In the genomic region with DNA sequence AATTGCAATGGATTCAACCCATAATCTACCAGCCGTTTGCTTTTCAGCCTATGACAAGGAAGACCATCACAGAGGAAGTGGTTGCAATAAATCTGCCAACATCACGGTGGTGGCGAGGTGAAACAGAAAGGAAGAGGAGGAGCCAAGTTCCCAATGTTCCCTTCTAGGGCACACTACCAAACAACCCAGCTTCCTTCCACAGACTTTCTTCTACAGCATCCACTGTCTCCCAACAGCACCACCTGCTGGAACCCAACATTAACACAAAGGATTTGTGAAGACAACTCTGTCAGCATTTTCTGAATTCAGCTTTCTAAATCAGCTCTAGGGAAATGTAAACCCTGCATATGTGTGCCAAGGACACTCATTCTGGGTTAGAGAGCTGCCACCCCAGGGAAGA, we compare ENCODE assay signal across 8 mouse cellular contexts.
A peak's percentile ranks its signal among the peaks of the same experiment; 100 is the strongest.
DNase-seq lines count a peak whose midpoint lies in the region; ATAC-seq and TF ChIP-seq lines count a peak whose summit lies in the region.

No protein-coding gene starts in this region.

- peak; percentile 36 to 64 for DNase-seq in heart, adult 18-20 months
- DNase-seq in heart, embryonic 10.5 days (ENCODE audit: low spot score): no peak
- peak; percentile 9 for DNase-seq in adrenal gland, adult 8-10 months
- peak; percentile 73 for DNase-seq in embryonic facial prominence, embryonic 14.5 days (ENCODE audit: low spot score)
- DNase-seq in induced T-regulatory cell, adult 2 months (ENCODE audit: low read depth): peak; percentile 67
- peak; percentile 37 to 58 for DNase-seq in left cerebral cortex, adult 2 months (ENCODE audit: extremely low spot score in 1 of 2, low spot score in 2 of 2)

- H3K27ac ChIP-seq in heart, embryonic 10.5 days: no peak overlapping the region
- no peak overlapping the region for H3K27ac ChIP-seq in embryonic facial prominence, embryonic 14.5 days (replicated peaks; ENCODE audit: low read depth, low read length)
- H3K27ac ChIP-seq in left cerebral cortex, adult 2 months: no peak overlapping the region
- no peak overlapping the region for H3K27ac ChIP-seq in small intestine, adult 2 months (ENCODE audit: insufficient read depth, low read depth, low read length)

- H3K4me2 ChIP-seq in embryonic facial prominence, embryonic 14.5 days (ENCODE audit: low read depth, low read length): no peak overlapping the region

- 44% methylated on average over 3 of the region's 3 CpGs for WGBS in heart, embryonic 10.5 days
- 61% methylated on average over 3 of the region's 3 CpGs for WGBS in embryonic facial prominence, embryonic 14.5 days
- WGBS in small intestine, adult 2 months: 29% methylated on average over 3 of the region's 3 CpGs

- no peaks in the 10 kb centered on the region for H3K4me1 ChIP-seq in heart, embryonic 10.5 days
- 0 out of 2 replicates have a peak, but pooled peaks cover 8% of the 10 kb centered on the region for H3K4me1 ChIP-seq in embryonic facial prominence, embryonic 14.5 days (ENCODE audit: control insufficient read depth, insufficient read depth, low read length)
- no peaks in the 10 kb centered on the region for H3K4me1 ChIP-seq in small intestine, adult 2 months (ENCODE audit: control insufficient read depth, insufficient read depth, insufficient read length, low read length)

- no peaks in the 10 kb centered on the region for H3K27me3 ChIP-seq in heart, embryonic 10.5 days (ENCODE audit: insufficient read depth, poor library complexity, severe bottlenecking)
- no peaks in the 10 kb centered on the region for H3K27me3 ChIP-seq in embryonic facial prominence, embryonic 14.5 days (replicated peaks; ENCODE audit: control insufficient read depth, insufficient read depth, low read length)
- H3K27me3 ChIP-seq in small intestine, adult 2 months (ENCODE audit: control insufficient read depth, insufficient read depth, low read length): no peaks in the 10 kb centered on the region

- H3K4me3 ChIP-seq in heart, embryonic 10.5 days: no peak overlapping the region
- H3K4me3 ChIP-seq in embryonic facial prominence, embryonic 14.5 days (ENCODE audit: low read depth, low read length): no peak overlapping the region
- H3K4me3 ChIP-seq in left cerebral cortex, adult 2 months: no peak overlapping the region
- H3K4me3 ChIP-seq in small intestine, adult 2 months (ENCODE audit: low read depth, low read length): no peak overlapping the region

- no peak overlapping the region for H3K9ac ChIP-seq in embryonic facial prominence, embryonic 14.5 days (ENCODE audit: low read depth, low read length)

- intact Hi-C loops in left cerebral cortex, adult 2 months (cut with DNase I): loop anchor here (5.0 to 10.0 kb wide), 3 partner anchors 264 to 1041 kb away; no protein-coding TSS in a partner anchor

- H3K36me3 ChIP-seq in heart, embryonic 10.5 days: no peaks in the 10 kb centered on the region
- H3K36me3 ChIP-seq in embryonic facial prominence, embryonic 14.5 days (ENCODE audit: control insufficient read depth, insufficient read depth, low read length): no peaks in the 10 kb centered on the region
- H3K36me3 ChIP-seq in small intestine, adult 2 months (ENCODE audit: control insufficient read depth, insufficient read depth, low read length): no peaks in the 10 kb centered on the region

- H3K9me3 ChIP-seq in heart, embryonic 10.5 days: no peaks in the 10 kb centered on the region
- no peaks in the 10 kb centered on the region for H3K9me3 ChIP-seq in embryonic facial prominence, embryonic 14.5 days (ENCODE audit: control insufficient read depth, low read length)

- TF ChIP-seq CTCF in left cerebral cortex, adult 2 months (IDR thresholded peaks at IDR 0.05): peak; percentile 67
- TF ChIP-seq CTCF in small intestine, adult 2 months (IDR thresholded peaks at IDR 0.05; ENCODE audit: extremely low read depth, insufficient read length, insufficient replicate concordance, low read depth, low read length): 0 out of 2 replicates have a peak, but pooled peaks have one; percentile 6

- TF ChIP-seq POLR2A in small intestine, adult 2 months (IDR thresholded peaks at IDR 0.05; ENCODE audit: low read depth, low read length): no peak

- no peak for ATAC-seq in embryonic facial prominence, embryonic 14.5 days (ENCODE audit: low read depth)
- ATAC-seq in megakaryocyte, adult 5-6 weeks (ENCODE audit: poor library complexity, severe bottlenecking): peak; percentile 94
